Mouse (Mus musculus) heart, postnatal 0 days (tissue): Measurements from ENCODE around the gene Kcnq1.

Source experiments
- CTCF ChIP-seq: IDR thresholded peaks from 2 replicates; pipeline ENCODE4 v1.5.1; 2016; ENCODE audit warnings: antibody characterized with exemption, control low read depth, low read depth
- EP300 ChIP-seq: IDR thresholded peaks from 2 replicates; pipeline ENCODE4 v1.6.1; 2016; ENCODE audit warnings: antibody characterized with exemption, low read depth

DNA sequence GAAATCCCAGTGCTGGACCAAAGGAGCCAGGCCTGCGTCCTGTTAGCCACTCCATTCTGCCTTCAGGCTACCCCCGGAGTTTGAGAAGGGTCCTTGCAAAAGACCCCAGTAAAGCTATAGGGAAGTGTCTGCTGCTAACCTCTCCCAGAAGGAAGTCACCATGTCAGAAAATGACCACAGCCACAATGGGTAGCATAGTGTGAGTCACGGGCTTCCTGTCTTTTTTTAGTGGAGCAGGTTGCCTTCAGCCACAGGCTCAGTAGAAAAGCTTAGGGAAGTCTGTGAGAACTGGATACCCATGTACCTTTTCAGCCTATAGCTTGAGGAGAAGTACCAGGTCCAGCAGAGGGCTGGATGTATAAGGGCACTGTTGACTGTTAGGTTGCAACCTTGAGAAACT is 267.1 kb downstream of the Kcnq1 start:
- TF ChIP-seq EP300 = no peak
- TF ChIP-seq CTCF = no peak
